Mouse (Mus musculus) heart, postnatal 10 days (tissue): Measurements from ENCODE around the gene Pde2a. TPM values are rescaled to one million over a fixed set of nuclear protein-coding genes. Genes with fewer than 3 reads are reported as not detected.

ENCODE experiments used
- DNase-seq, 2 experiments: peaks; one replicate each; pipeline ENCODE4 v3.0.0; 2021
- intact Hi-C: fragments of 180-260 bp; cut with DNase I; formaldehyde crosslinking; loops from one replicate; pipeline ENCODE4 v1.15.1; 2025
- total RNA-seq, 2 experiments: library from RNA; stranded (reverse); gene quantifications; 2 replicates each; pipeline ENCODE4 v1.2.3; 2021

The Pde2a gene
- total RNA-seq, 2 experiments from 2014 or later: 65.2 to 70.1 TPM

DNA sequence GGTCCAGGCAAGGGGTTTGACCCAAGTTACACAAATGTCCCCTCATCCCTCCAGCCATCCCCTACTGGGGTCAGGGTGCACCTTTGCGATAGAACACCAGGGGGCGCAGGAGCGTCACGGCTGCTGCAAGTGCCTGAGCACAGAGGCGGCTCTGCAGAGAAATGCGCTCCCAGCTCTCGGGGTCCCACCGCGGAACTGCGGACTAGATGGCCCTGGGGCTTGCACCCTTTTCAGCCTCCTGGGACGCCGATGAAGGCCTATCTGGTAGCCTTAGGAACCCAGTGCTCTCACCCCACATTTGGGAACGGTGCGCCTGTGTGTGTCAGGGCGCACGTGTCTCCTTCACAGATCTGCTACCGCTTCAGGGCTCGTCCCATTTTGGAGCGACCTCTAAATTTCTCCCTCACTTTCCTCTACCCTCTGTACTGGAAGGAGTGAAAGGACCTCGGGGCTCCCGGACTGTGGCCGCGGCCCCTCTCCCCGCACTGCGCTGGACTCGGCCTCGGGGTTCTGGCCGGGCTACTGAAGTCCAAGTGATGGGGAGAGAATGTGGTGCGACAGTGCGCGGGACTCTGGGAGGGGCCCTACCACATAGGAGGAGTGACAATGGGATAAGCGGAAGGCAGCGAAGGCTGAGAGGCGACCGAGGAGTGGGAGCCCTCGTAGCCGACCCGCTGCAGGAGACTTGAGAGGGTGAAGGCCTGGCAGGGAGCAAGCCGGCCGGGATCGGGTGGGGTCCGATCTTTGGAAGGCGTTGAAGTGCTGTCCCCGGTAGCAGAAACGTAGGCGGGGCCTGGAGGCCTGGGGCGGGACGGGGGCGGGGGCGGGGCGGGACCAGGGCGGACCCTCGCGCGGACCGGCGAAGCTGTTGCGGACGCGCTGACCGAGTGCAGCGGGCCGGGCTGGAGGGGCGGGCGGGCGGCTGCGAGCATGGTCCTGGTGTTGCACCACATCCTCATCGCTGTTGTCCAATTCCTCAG, 29.2 kb downstream of the Pde2a start:
- DNase-seq: peak; percentile 91 to 95
- intact Hi-C loops: loop anchor here (1.0 to 2.0 kb wide), 3 partner anchors 22 to 91 kb away; no protein-coding TSS in a partner anchor

DNA sequence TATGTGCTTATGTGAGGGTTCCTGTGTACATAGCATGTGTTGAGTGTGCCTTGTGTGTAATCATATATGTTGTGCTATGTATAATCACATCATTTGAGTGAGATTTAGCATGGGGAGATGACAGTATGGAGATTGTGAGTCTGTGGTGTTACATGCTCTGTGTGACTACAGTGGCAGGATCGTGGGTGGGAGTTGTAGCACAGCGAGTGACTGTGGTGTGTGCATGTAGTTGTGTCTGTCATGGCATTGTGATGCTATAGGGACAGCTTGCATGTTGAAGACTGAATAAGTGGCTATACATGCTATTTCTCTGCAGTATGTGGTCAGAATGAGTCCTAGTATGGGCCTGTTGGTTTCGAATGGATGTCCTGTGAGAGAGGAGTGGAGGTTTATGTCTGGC, 31.2 kb downstream of the Pde2a start:
- intact Hi-C loops: no loop called here
- DNase-seq: no peak

DNA sequence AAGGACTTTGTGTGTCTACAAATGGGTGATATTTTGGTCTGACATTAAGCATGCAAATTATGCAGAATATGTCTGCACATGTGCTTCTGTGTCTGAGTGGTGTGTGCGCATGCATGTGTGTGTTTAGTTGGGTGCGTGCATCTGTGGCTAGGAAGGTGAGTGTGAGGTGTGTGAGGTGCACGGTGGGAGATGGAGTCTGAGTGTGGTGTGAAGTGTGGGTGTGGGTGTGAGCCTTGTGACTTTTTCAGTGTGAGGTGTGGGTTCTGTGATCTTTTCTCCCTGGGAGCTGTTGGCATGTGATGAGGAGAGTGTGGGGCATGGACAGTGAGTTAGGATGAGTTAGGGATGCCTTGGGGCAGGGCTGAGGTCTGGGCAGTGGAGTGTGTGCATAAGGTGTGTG, 31.8 kb downstream of the Pde2a start:
- DNase-seq: peak in 1 of 2 experiments; percentile 16
- intact Hi-C loops: no loop called here

DNA sequence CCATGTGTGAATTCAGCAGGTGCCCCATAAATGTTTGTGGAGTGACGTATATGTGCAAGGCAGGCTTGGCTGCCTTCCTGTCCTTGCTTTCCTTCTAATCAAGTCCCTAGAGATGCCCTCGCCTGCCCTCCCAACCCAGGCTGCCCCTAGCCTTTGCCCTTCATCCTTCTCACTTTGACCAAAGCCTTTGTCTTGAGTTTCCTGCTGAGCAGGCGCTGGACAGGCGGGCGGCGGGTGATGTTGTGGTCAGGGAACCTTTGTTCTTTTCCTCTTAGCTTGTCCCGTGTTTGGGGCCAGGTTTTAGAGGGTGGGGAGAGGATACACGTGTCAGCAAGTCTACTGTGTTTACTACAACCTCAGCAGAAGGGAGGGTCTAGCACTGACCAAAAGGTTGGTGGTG, 32.2 kb downstream of the Pde2a start:
- intact Hi-C loops: no loop called here
- peak in 1 of 2 experiments; percentile 51 for DNase-seq

DNA sequence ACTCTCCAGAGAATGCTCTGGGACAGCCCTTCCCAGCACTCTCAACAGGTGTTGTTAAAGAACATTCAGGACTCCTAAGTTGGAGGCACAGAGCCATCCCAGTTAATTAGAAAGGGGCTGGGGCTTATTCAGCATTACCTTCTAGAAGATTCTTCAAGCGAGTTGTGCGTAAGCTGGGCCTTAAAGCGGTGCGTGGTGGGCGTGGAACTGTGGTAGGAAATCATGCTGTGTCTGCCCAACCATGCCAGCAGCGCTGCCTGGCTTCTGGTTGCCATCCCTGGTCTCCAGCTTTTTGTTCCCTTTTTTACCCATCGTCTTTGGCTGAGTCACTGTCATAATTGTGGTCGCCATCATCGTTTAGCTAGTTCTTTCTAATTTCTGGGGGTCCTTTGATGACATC, 33.0 kb downstream of the Pde2a start:
- DNase-seq: no peak
- intact Hi-C loops: no loop called here

DNA sequence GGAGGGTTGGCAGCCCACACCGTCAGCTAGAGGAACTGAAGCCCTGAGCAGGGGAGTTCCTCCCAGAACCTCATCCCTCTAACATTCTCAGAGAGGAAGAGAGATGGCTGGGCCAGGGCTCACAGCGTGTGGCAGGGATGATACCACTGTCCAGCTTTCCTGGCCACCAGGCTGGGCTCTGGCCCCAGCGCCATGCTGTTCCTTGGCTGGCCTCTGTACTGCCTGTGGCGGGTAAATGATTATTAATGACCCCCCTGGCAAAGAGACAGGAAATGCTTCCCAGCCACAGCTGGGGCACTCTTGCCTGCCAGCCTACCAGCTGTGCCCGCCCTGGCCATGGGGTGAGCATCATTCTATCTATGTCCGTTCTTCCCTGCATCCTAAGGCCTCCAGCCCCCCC, 33.6 kb downstream of the Pde2a start:
- DNase-seq: no peak

GRCm38 (mm10) chr7:101456318-101456717, 34.8 kb downstream of the Pde2a start:
- no peak for DNase-seq
- intact Hi-C loops: no loop called here

More for the DNA sequence above, 33.6 kb downstream of the Pde2a start:
- intact Hi-C loops: no loop called here

DNA sequence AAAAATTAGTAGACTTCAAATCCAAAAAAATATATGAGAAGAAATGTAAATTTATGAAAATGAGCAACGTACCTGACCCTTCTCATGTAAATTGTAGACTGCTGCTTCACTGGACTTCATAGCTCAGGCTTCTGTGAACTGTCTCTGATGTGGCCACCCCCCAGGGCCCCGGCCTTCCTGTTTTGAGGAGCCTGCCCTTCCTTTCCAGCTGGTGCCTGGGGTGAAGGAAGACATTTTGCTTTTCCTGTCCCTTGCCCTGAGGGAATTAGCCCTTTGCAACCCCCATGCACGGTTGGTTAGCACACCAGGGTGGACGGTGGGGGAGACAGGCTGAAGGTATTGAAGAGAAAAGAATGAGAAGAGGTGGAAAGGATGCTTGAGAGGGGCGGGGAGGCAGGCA, 35.3 kb downstream of the Pde2a start:
- peak in 1 of 2 experiments; percentile 44 for DNase-seq
- intact Hi-C loops: no loop called here

DNA sequence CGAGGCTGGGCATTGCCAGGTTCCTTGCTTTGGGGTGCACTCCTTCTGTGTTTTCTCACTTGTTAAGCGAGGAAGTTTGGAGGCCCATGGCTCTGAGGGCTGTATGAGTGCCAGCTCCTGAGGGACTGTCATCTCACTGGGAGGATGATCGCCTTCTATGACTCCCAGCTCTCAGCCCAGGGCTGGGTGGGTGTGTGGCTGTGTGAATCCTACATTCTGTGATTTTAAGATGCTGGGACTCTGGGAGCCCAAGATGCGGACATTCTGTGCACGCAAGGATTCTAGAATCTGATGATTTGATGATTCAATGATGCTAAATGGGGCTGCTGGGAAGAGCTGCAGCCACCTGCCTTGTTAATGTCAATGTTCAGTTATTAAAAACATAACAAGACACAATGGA, 35.8 kb downstream of the Pde2a start:
- no peak for DNase-seq
- intact Hi-C loops: no loop called here

DNA sequence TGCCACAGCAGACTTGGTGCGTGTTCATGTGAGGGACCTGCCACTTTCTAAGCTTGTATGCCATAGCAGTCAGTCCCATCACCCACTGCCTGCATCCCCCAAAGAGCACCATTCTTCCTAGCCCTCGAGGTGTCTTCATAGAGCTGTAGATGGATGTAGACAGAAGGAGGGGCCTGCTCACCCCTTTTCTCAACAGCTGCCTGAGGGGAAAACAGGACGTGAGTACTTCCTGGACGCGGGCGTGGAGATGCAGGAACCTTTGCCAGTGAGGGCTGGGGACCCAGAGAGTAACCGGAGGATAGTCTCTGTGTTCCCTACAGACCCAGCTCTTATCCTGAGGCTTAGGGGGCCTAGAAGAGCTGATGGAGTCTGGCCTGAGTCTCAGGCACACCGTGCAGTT, 36.3 kb downstream of the Pde2a start:
- DNase-seq: peak in 1 of 2 experiments; percentile 31

DNA sequence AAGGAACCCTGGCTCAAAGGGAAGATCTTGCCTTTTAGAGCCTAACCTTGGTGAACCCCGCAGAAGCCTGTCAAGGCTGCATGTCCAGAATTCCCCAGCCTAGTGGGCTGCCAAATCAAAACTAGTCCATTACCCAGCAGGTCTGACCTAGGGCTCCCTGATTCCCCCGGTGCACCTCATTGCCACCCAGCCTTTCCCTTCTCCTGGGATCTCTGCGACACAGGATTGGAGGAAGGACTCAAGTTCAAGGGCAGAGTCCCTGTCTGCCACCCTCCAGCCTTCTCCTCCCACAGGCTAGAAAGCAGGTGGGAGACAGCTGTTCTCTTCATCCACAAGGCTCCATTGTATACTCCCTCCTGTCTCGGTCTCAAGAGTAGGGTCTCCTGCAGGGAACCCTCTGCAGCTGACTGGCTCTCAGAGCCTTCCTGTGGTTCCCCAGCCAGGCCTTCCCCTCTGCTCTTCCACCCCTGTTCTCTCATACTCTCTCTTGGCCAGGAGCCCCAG, 36.8 kb downstream of the Pde2a start:
- intact Hi-C loops: no loop called here
- DNase-seq: no peak

More for the DNA sequence above, 36.3 kb downstream of the Pde2a start:
- intact Hi-C loops: no loop called here

GRCm38 (mm10) chr7:101459305-101459813, 37.9 kb downstream of the Pde2a start:
- no peak for DNase-seq
- intact Hi-C loops: no loop called here

DNA sequence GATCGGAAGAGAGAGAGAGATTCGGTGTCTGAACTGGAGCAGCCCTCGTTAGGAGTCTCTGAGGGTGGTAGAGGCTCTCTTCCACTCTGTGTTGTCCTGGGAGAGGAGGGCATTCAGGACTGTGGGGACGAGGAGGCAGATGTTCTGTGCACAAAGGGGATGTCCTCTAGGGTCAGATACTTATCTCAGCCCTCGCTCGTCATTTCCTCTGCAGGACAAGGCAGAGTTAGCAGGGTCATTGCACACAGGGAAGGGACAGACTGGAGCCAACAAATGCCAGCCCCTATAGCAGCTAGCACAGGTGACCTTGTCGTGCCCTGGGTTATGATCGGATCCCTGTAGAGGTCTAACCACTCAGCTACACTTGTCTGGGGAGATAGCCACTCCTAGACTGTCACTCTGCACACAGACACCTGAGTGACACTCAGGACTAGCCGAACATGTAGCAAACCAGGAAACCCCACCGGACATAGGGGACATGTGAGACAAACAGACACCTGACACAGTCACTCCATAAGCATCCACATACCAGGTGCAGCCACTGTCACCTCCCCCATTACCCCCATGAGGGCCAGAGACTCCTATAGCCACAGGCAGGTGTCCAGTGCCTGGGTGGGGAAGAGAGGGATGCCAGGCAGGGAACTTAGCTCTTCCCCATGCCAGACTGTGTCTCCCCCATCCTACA, 38.6 kb downstream of the Pde2a start:
- no peak for DNase-seq
- intact Hi-C loops: no loop called here

GRCm38 (mm10) chr7:101460608-101460957, 39.1 kb downstream of the Pde2a start:
- intact Hi-C loops: no loop called here
- DNase-seq: peak; percentile 87 to 90

DNA sequence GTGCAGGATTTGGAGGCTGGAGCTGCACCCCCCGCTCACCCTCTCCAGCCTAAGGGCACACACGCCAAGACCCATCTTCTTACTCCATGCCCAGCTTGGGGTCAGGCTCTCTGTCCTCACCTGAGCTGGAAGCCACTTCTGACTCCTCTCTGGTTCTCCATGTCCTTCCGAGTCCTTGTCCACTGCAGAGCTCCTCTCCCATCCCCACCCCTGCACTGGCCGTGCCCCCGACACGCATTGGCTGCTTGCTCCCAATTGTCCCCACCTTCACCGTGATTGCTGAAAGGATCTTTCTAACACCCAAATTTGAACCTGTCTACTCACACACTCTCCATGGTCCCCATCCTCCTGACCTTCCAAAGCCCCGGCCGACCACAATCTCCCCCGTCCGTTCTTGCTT, 40.1 kb downstream of the Pde2a start:
- intact Hi-C loops: no loop called here
- DNase-seq: no peak

DNA sequence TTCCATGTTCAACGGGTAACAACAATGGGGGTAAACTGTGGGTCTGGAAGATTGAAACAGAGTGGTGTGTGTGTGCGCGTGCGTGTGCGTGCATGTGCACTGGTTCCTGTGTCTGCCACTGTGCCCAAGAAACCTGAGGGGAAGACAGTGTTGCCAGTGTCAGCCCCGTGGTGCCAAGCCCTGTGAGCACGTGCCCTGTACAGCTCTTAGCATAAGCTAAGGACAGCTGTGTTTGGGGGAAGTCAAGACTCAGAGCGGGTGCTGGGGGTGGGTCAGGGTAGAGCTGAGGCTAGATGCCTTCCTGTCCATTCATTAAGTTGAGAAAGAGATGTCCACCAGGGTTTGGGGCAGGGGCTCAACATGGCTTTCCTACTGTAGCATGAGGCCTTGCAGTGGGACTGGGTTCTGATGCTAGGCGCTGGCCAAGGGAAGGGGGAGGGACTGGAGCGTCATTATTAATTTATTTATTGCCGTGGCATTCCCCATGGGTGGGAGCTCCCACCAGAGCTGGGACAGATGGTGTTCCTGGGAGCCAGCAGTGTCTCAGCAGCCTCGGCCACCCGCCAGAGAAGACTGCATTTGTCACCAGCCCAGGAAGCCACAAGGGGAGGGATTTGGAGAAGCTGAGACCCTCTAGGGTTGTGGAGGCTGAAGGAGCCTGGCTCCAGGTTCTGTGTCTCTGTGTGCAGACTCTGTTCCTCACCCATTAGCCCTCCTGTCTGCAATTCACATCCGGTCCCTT, 41.0 kb downstream of the Pde2a start:
- intact Hi-C loops: no loop called here
- peak; percentile 54 to 68 for DNase-seq

DNA sequence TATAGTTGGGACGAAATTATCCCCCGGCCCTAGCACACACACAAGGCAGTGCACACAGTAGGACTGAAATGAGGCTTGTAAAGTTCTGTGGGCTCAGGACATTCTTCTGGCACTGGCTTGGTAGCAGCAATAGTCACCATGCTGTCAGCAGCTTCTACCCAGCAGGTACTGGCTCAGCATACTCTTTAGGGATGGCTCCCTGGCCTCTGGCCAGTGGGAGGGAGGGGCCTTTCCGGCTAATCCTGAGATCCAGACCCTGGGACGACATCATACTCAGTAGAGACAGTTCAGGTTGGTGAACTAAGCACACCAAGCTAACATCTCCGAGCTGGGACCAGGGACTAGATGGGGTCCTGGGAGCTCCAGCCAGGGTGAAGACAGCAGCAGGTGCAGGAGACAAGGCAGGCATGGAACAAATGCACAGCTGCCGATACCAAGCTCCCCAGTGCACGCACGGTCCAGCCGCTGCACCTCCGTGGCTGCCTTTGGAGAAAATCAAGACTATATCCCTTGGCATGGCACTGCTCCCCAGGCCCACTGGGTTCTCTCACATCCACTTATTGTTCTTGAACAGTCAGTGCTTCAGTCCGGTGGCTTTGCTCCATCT, 42.3 kb downstream of the Pde2a start:
- no peak for DNase-seq
- intact Hi-C loops: no loop called here

- intact Hi-C loops: no loop called here
- no peak for DNase-seq
These were observed 43.4 kb downstream of the Pde2a start for GRCm38 (mm10) chr7:101464927-101465326.

DNA sequence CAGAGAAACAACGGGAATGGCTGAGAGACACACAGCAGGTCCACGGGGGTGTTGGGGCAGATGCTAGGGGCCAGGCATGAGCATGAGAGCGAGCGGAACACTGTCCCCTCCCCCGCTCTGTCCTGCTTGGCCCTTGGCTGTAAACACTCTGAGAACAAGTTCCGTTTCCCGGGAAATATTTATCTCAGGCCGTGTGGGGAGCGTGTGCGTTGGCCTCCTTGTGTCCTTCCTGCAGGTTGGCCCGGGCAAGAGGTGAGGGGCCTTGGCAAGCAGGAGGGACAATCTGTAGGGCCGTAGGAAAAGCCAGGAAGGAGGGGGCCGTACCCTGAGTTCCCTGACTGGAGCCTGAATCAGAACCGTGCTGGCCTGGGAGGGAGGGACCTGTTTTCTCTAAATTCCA, 43.9 kb downstream of the Pde2a start:
- intact Hi-C loops: no loop called here
- peak; percentile 75 to 79 for DNase-seq

- no peak for DNase-seq
These were observed 44.5 kb downstream of the Pde2a start for GRCm38 (mm10) chr7:101465850-101466580.

More at GRCm38 (mm10) chr7:101465850-101466580, 44.5 kb downstream of the Pde2a start:
- intact Hi-C loops: no loop called here
